In genomic region chr13:26538928-26539327, GRCm38 (mm10) we compare ENCODE assay signal across 21 mouse cellular contexts.
DNase-seq lines count a peak whose midpoint lies in the region; ATAC-seq lines count a peak whose summit lies in the region.
"Had no signal": no experiment of that assay in that cellular context is flagged by ENCODE, and none has a peak within 500 bp of the region (broad histone marks: within the 10 kb centered on the region; RNA-seq: fewer than 3 reads in every experiment).

No protein-coding gene starts in this region.

- peak; percentile 55; the same call in 1 of the 2 replicates for ATAC-seq in kidney, embryonic 14.5 days (ENCODE audit: low FRiP score, low TSS enrichment)
- no peak for ATAC-seq in embryonic facial prominence, embryonic 11.5 days (replicated peaks; ENCODE audit: insufficient number of reproducible peaks, low FRiP score, low TSS enrichment, low read depth)
- peak; percentile 59; the same call in 1 of the 2 replicates for ATAC-seq in limb, embryonic 12.5 days (ENCODE audit: insufficient number of reproducible peaks, insufficient read depth, low FRiP score, low TSS enrichment, low read depth)
- no peak for ATAC-seq in granulocyte monocyte progenitor cell, adult 5-6 weeks (replicated peaks; ENCODE audit: poor library complexity, severe bottlenecking)
- ATAC-seq: forebrain, embryonic 15.5 days had no signal

- no peaks in the 10 kb centered on the region for H3K36me3 ChIP-seq in kidney, embryonic 14.5 days (ENCODE audit: control insufficient read depth, insufficient read depth, low read length)
- no peaks in the 10 kb centered on the region for H3K36me3 ChIP-seq in embryonic facial prominence, embryonic 11.5 days (replicated peaks; ENCODE audit: control insufficient read depth, insufficient read depth, low read depth, low read length)
- no peaks in the 10 kb centered on the region for H3K36me3 ChIP-seq in limb, embryonic 12.5 days
- H3K36me3 ChIP-seq: embryonic facial prominence, embryonic 15.5 days; forebrain, embryonic 10.5 days; forebrain, embryonic 15.5 days; heart, embryonic 12.5 days; hindbrain, embryonic 10.5 days had no signal

- H3K27ac ChIP-seq in kidney, embryonic 14.5 days (ENCODE audit: low read depth, low read length), result no peak overlapping the region
- no peak overlapping the region for H3K27ac ChIP-seq in embryonic facial prominence, embryonic 11.5 days (replicated peaks; ENCODE audit: low read depth, low read length)
- H3K27ac ChIP-seq in limb, embryonic 12.5 days, result no peak overlapping the region; the same call in 1 of the 2 replicates
- H3K27ac ChIP-seq: embryonic facial prominence, embryonic 15.5 days; forebrain, embryonic 10.5 days; forebrain, embryonic 15.5 days; heart, adult 2 months; hindbrain, embryonic 10.5 days; hindbrain, embryonic 14.5 days had no signal

- WGBS in kidney, embryonic 14.5 days, result 17% methylated on average over 1 of the region's 1 CpGs
- WGBS in embryonic facial prominence, embryonic 11.5 days, result 26% methylated on average over 1 of the region's 1 CpGs
- 17% methylated on average over 1 of the region's 1 CpGs for WGBS in limb, embryonic 12.5 days

- H3K9ac ChIP-seq in kidney, embryonic 14.5 days (ENCODE audit: low read depth, low read length), result no peak overlapping the region
- H3K9ac ChIP-seq in embryonic facial prominence, embryonic 11.5 days (replicated peaks; ENCODE audit: low read length), result no peak overlapping the region
- no peak overlapping the region for H3K9ac ChIP-seq in limb, embryonic 12.5 days (replicated peaks)
- H3K9ac ChIP-seq: embryonic facial prominence, embryonic 15.5 days; forebrain, embryonic 15.5 days; heart, embryonic 12.5 days; hindbrain, embryonic 14.5 days had no signal

- H3K4me2 ChIP-seq in kidney, embryonic 14.5 days (replicated peaks; ENCODE audit: low read depth, low read length), result no peak overlapping the region
- no peak overlapping the region for H3K4me2 ChIP-seq in embryonic facial prominence, embryonic 11.5 days (ENCODE audit: low read depth, low read length)
- no peak overlapping the region for H3K4me2 ChIP-seq in limb, embryonic 12.5 days
- H3K4me2 ChIP-seq: embryonic facial prominence, embryonic 15.5 days; forebrain, embryonic 15.5 days; heart, embryonic 12.5 days; hindbrain, embryonic 14.5 days had no signal

- H3K27me3 ChIP-seq in kidney, embryonic 14.5 days (ENCODE audit: control insufficient read depth, insufficient read depth, low read length), result no peaks in the 10 kb centered on the region
- H3K27me3 ChIP-seq in embryonic facial prominence, embryonic 11.5 days (ENCODE audit: control insufficient read depth, insufficient read depth, low read length), result no peaks in the 10 kb centered on the region
- no peaks in the 10 kb centered on the region for H3K27me3 ChIP-seq in limb, embryonic 12.5 days
- H3K27me3 ChIP-seq: embryonic facial prominence, embryonic 15.5 days; forebrain, embryonic 15.5 days; heart, embryonic 12.5 days had no signal

- H3K4me3 ChIP-seq in kidney, embryonic 14.5 days (ENCODE audit: low read length), result no peak overlapping the region
- no peak overlapping the region for H3K4me3 ChIP-seq in embryonic facial prominence, embryonic 11.5 days (ENCODE audit: low read depth, low read length)
- no peak overlapping the region for H3K4me3 ChIP-seq in limb, embryonic 12.5 days (replicated peaks)
- H3K4me3 ChIP-seq: embryonic facial prominence, embryonic 15.5 days; erythroblast, embryonic 14.5 days; forebrain, embryonic 10.5 days; forebrain, embryonic 15.5 days; heart, adult 2 months; heart, embryonic 12.5 days; hindbrain, embryonic 10.5 days had no signal

- no peaks in the 10 kb centered on the region for H3K9me3 ChIP-seq in kidney, embryonic 14.5 days (ENCODE audit: control insufficient read depth, low read length)
- no peaks in the 10 kb centered on the region for H3K9me3 ChIP-seq in embryonic facial prominence, embryonic 11.5 days (replicated peaks; ENCODE audit: control insufficient read depth, low read length)
- H3K9me3 ChIP-seq in limb, embryonic 12.5 days, result no peaks in the 10 kb centered on the region
- H3K9me3 ChIP-seq: embryonic facial prominence, embryonic 15.5 days; forebrain, embryonic 10.5 days; forebrain, embryonic 15.5 days; hindbrain, embryonic 10.5 days had no signal

- DNase-seq in kidney, adult 11 months, result no peak
- DNase-seq in embryo, embryonic 10.5 days (ENCODE audit: low spot score), result peak; percentile 58
- DNase-seq in embryonic facial prominence, embryonic 11.5 days (ENCODE audit: low spot score), result peak; percentile 48
- DNase-seq in thymus, postnatal 10 days (ENCODE audit: low spot score in 2 of 2), result no peak
- no peak for DNase-seq in adrenal gland, postnatal 36 days
- DNase-seq: adrenal gland, postnatal 10 days; cerebellum, adult 18-20 months; cerebellum, adult 9-11 months; cerebellum, postnatal 36 days; gastrocnemius, postnatal 10 days; heart, adult 2 months had no signal

- no peaks in the 10 kb centered on the region for H3K4me1 ChIP-seq in kidney, embryonic 14.5 days (ENCODE audit: control insufficient read depth, insufficient read depth, low read length)
- H3K4me1 ChIP-seq in embryonic facial prominence, embryonic 11.5 days (ENCODE audit: control insufficient read depth, insufficient read depth, low read length), result no peaks in the 10 kb centered on the region
- H3K4me1 ChIP-seq in limb, embryonic 12.5 days (replicated peaks), result peaks cover 7% of the 10 kb centered on the region; the same call in 1 of the 2 replicates
- H3K4me1 ChIP-seq: embryonic facial prominence, embryonic 15.5 days; forebrain, embryonic 15.5 days; heart, embryonic 12.5 days; hindbrain, embryonic 10.5 days had no signal

Comparison
In these comparisons a context has a peak if more than half of its experiments do, and no peak if none do; other contexts are left out.
1. ATAC-seq: peak in kidney, embryonic 14.5 days (single experiment) and limb, embryonic 12.5 days (single experiment); none in embryonic facial prominence, embryonic 11.5 days (single experiment) and granulocyte monocyte progenitor cell, adult 5-6 weeks (single experiment).
2. DNase-seq: peak in embryo, embryonic 10.5 days (single experiment) and embryonic facial prominence, embryonic 11.5 days (single experiment); none in kidney, adult 11 months (single experiment), thymus, postnatal 10 days (0 of 2) and adrenal gland, postnatal 36 days (0 of 2).